ENCODE assay signal across 12 mouse cellular contexts in genomic region chr3:56302346-56303185, GRCm38 (mm10).
A peak's percentile ranks its signal among the peaks of the same experiment; 100 is the strongest.
DNase-seq lines count a peak whose midpoint lies in the region; ATAC-seq lines count a peak whose summit lies in the region.
"Had no signal": no experiment of that assay in that cellular context is flagged by ENCODE, and none has a peak within 500 bp of the region (broad histone marks: within the 10 kb centered on the region; RNA-seq: fewer than 3 reads in every experiment).

No protein-coding gene starts in this region.

- no peak overlapping the region for H3K9ac ChIP-seq in forebrain, embryonic 14.5 days (ENCODE audit: low read length)
- H3K9ac ChIP-seq in forebrain, embryonic 11.5 days (ENCODE audit: low read length): no peak overlapping the region
- no peak overlapping the region for H3K9ac ChIP-seq in embryonic facial prominence, embryonic 14.5 days (ENCODE audit: low read depth, low read length)
- no peak overlapping the region for H3K9ac ChIP-seq in limb, embryonic 13.5 days

- peak; percentile 58; the same call in 1 of the 2 replicates for ATAC-seq in forebrain, embryonic 14.5 days
- ATAC-seq in forebrain, embryonic 11.5 days (replicated peaks; ENCODE audit: low FRiP score): no peak
- no peak for ATAC-seq in embryonic facial prominence, embryonic 14.5 days (ENCODE audit: low read depth)
- ATAC-seq in limb, embryonic 13.5 days (ENCODE audit: low FRiP score, low read depth): peak; percentile 59

- 12% methylated on average over 7 of the region's 7 CpGs for WGBS in forebrain, embryonic 14.5 days
- WGBS in forebrain, embryonic 11.5 days: 25% methylated on average over 7 of the region's 7 CpGs
- WGBS in embryonic facial prominence, embryonic 14.5 days: 15% methylated on average over 7 of the region's 7 CpGs
- WGBS in limb, embryonic 13.5 days: 25% methylated on average over 7 of the region's 7 CpGs

- H3K36me3 ChIP-seq in forebrain, embryonic 14.5 days (ENCODE audit: control insufficient read depth, insufficient read depth, low read length): no peaks in the 10 kb centered on the region
- H3K36me3 ChIP-seq in forebrain, embryonic 11.5 days (ENCODE audit: control insufficient read depth, insufficient read depth, low read length): no peaks in the 10 kb centered on the region
- H3K36me3 ChIP-seq in embryonic facial prominence, embryonic 14.5 days (ENCODE audit: control insufficient read depth, insufficient read depth, low read length): no peaks in the 10 kb centered on the region
- no peaks in the 10 kb centered on the region for H3K36me3 ChIP-seq in limb, embryonic 13.5 days

- no peak overlapping the region for H3K4me2 ChIP-seq in forebrain, embryonic 14.5 days (ENCODE audit: low read length)
- no peak overlapping the region for H3K4me2 ChIP-seq in forebrain, embryonic 11.5 days (ENCODE audit: low read depth, low read length, severe bottlenecking)
- H3K4me2 ChIP-seq in embryonic facial prominence, embryonic 14.5 days (ENCODE audit: low read depth, low read length): 0 out of 2 replicates have a peak overlapping the region, but pooled peaks have one; percentile 1
- H3K4me2 ChIP-seq in limb, embryonic 13.5 days (replicated peaks): no peak overlapping the region
- H3K4me2 ChIP-seq: liver, embryonic 11.5 days had no signal

- no peak overlapping the region for H3K27ac ChIP-seq in forebrain, embryonic 14.5 days (ENCODE audit: low read depth, low read length)
- H3K27ac ChIP-seq in forebrain, embryonic 11.5 days (ENCODE audit: low read depth, low read length): no peak overlapping the region
- peak overlapping the region; percentile 13; the same call in 1 of the 2 replicates for H3K27ac ChIP-seq in embryonic facial prominence, embryonic 14.5 days (replicated peaks; ENCODE audit: low read depth, low read length)
- no peak overlapping the region for H3K27ac ChIP-seq in limb, embryonic 13.5 days

- no peaks in the 10 kb centered on the region for H3K9me3 ChIP-seq in forebrain, embryonic 14.5 days (replicated peaks; ENCODE audit: control insufficient read depth, low read length)
- H3K9me3 ChIP-seq in forebrain, embryonic 11.5 days (ENCODE audit: control insufficient read depth, low read length): no peaks in the 10 kb centered on the region
- no peaks in the 10 kb centered on the region for H3K9me3 ChIP-seq in embryonic facial prominence, embryonic 14.5 days (ENCODE audit: control insufficient read depth, low read length)
- H3K9me3 ChIP-seq in limb, embryonic 13.5 days: no peaks in the 10 kb centered on the region

- no peak overlapping the region for H3K4me3 ChIP-seq in forebrain, embryonic 14.5 days (ENCODE audit: low read depth, low read length)
- no peak overlapping the region for H3K4me3 ChIP-seq in forebrain, embryonic 11.5 days (ENCODE audit: low read depth, low read length)
- H3K4me3 ChIP-seq in embryonic facial prominence, embryonic 14.5 days (ENCODE audit: low read depth, low read length): no peak overlapping the region
- H3K4me3 ChIP-seq in limb, embryonic 13.5 days: no peak overlapping the region

- intact Hi-C loops in gastrocnemius, postnatal 36 days (cut with DNase I): no loop called here

- no peaks in the 10 kb centered on the region for H3K27me3 ChIP-seq in forebrain, embryonic 14.5 days (replicated peaks; ENCODE audit: control insufficient read depth, insufficient read depth, low read length)
- H3K27me3 ChIP-seq in forebrain, embryonic 11.5 days (ENCODE audit: control insufficient read depth, insufficient read depth, low read length): no peaks in the 10 kb centered on the region
- H3K27me3 ChIP-seq in embryonic facial prominence, embryonic 14.5 days (replicated peaks; ENCODE audit: control insufficient read depth, insufficient read depth, low read length): no peaks in the 10 kb centered on the region
- no peaks in the 10 kb centered on the region for H3K27me3 ChIP-seq in limb, embryonic 13.5 days

- DNase-seq in forebrain, embryonic 14.5 days (ENCODE audit: low spot score): peak; percentile 45
- DNase-seq in forebrain, embryonic 11.5 days (ENCODE audit: low spot score): no peak
- DNase-seq in NIH3T3 (ENCODE audit: low read depth): peak; percentile 29
- peak; percentile 89 for DNase-seq in embryonic facial prominence, embryonic 14.5 days (ENCODE audit: low spot score)
- no peak for DNase-seq in cerebellum, postnatal 36 days
- DNase-seq in gastrocnemius, postnatal 36 days: no peak
- no peak for DNase-seq in ovary, adult 18-20 months (ENCODE audit: low spot score)
- DNase-seq: heart, adult 11 months; lung, postnatal 36 days; thymus, postnatal 25 days had no signal

- H3K4me1 ChIP-seq in forebrain, embryonic 14.5 days (ENCODE audit: control insufficient read depth, insufficient read depth, low read length): peaks cover 11% of the 10 kb centered on the region
- peaks cover 2% of the 10 kb centered on the region; the same call in 1 of the 2 replicates for H3K4me1 ChIP-seq in forebrain, embryonic 11.5 days (replicated peaks; ENCODE audit: control insufficient read depth, insufficient read depth, low read length)
- H3K4me1 ChIP-seq in embryonic facial prominence, embryonic 14.5 days (ENCODE audit: control insufficient read depth, insufficient read depth, low read length): peaks cover 15% of the 10 kb centered on the region
- peaks cover 16% of the 10 kb centered on the region for H3K4me1 ChIP-seq in limb, embryonic 13.5 days

Comparison
In these comparisons a context has a peak if more than half of its experiments do, and no peak if none do; other contexts are left out.
1. ATAC-seq: peak in forebrain, embryonic 14.5 days (single experiment) and limb, embryonic 13.5 days (single experiment); none in forebrain, embryonic 11.5 days (single experiment) and embryonic facial prominence, embryonic 14.5 days (single experiment).
2. DNase-seq: peak in forebrain, embryonic 14.5 days (single experiment), NIH3T3 (single experiment) and embryonic facial prominence, embryonic 14.5 days (single experiment); none in forebrain, embryonic 11.5 days (single experiment), cerebellum, postnatal 36 days (0 of 2), gastrocnemius, postnatal 36 days (0 of 2) and ovary, adult 18-20 months (single experiment).